Mouse (Mus musculus) E14TG2a.4 (cell line): Measurements from ENCODE around the gene Crk.
"Not testable (repeated sequence)": the region's sequence is repeated elsewhere in the genome, so short reads cannot be mapped to it uniquely, and the experiment has no call there.

ENCODE experiments used
- H3K27me3 ChIP-seq: 2 replicates; pipeline ENCODE4 v1.6.1; 2014; ENCODE audit warnings: low read length, control low read depth; ENCODE audit not compliant: insufficient read depth
- H3K36me3 ChIP-seq: 2 replicates; pipeline ENCODE4 v1.6.1; 2014; ENCODE audit warnings: low read length, control low read depth; ENCODE audit not compliant: insufficient read depth
- H3K4me1 ChIP-seq: replicated peaks from 2 replicates; pipeline ENCODE4 v1.6.1; 2014; ENCODE audit warnings: low read depth, low read length, control low read depth
- H3K4me3 ChIP-seq: replicated peaks from 2 replicates; pipeline ENCODE4 v1.5.1; 2014; ENCODE audit warnings: mild to moderate bottlenecking, low read length
- H3K9me3 ChIP-seq: 2 replicates; pipeline ENCODE4 v1.6.1; 2014; ENCODE audit warnings: low read length, control low read depth
- CTCF ChIP-seq: conservative IDR thresholded peaks from 2 replicates; pipeline ENCODE4 v1.5.1; 2014; ENCODE audit warnings: low read length
- NANOG ChIP-seq: IDR thresholded peaks from 2 replicates; pipeline ENCODE4 v1.6.1; 2014; ENCODE audit warnings: borderline replicate concordance, low read length, mixed read lengths
- POU5F1 ChIP-seq: IDR thresholded peaks from 2 replicates; pipeline ENCODE4 v1.6.1; 2014; ENCODE audit warnings: low read length, borderline replicate concordance

The Crk gene

GRCm38 (mm10) chr11:75688132-75688531, 9.1 kb downstream of the Crk start:
- TF ChIP-seq POU5F1 (no peak), NANOG (no peak), CTCF (no peak)
- Histone ChIP-seq H3K9me3 (no peaks in the 10 kb centered on the region), H3K4me1 (peaks cover 80% of the 10 kb centered on the region), H3K4me3 (no peak overlapping the region), H3K27me3 (no peaks in the 10 kb centered on the region), H3K36me3 (peaks cover 77% of the 10 kb centered on the region)

- Histone ChIP-seq H3K4me3 (no peak overlapping the region), H3K4me1 (peaks cover 80% of the 10 kb centered on the region), H3K9me3 (no peaks in the 10 kb centered on the region), H3K36me3 (peaks cover 77% of the 10 kb centered on the region), H3K27me3 (no peaks in the 10 kb centered on the region)
- TF ChIP-seq NANOG (no peak), POU5F1 (no peak), CTCF (no peak)
Observed at GRCm38 (mm10) chr11:75689977-75690376, 10.9 kb downstream of the Crk start.

- no peaks in the 10 kb centered on the region for H3K9me3 ChIP-seq
- no peak overlapping the region for H3K4me3 ChIP-seq
- peaks cover 80% of the 10 kb centered on the region for H3K4me1 ChIP-seq
- no peak for TF ChIP-seq NANOG
- TF ChIP-seq CTCF: no peak
- TF ChIP-seq POU5F1: no peak
- H3K27me3 ChIP-seq: no peaks in the 10 kb centered on the region
- H3K36me3 ChIP-seq: peaks cover 78% of the 10 kb centered on the region
Observed at GRCm38 (mm10) chr11:75691047-75691446, 12.0 kb downstream of the Crk start.

- TF ChIP-seq CTCF (no peak), NANOG (no peak), POU5F1 (no peak)
- Histone ChIP-seq H3K9me3 (no peaks in the 10 kb centered on the region), H3K27me3 (no peaks in the 10 kb centered on the region), H3K4me1 (peaks cover 72% of the 10 kb centered on the region), H3K4me3 (no peak overlapping the region), H3K36me3 (peaks cover 95% of the 10 kb centered on the region)
Observed at GRCm38 (mm10) chr11:75693570-75693969, 14.5 kb downstream of the Crk start.

- not testable (repeated sequence) for H3K9me3 ChIP-seq, H3K27me3 ChIP-seq, H3K4me3 ChIP-seq
- H3K4me1 ChIP-seq: peaks cover 49% of the 10 kb centered on the region
- H3K36me3 ChIP-seq: peaks cover 97% of the 10 kb centered on the region
Observed at GRCm38 (mm10) chr11:75697464-75697863, 18.4 kb downstream of the Crk start.

- Histone ChIP-seq H3K4me1 (peaks cover 27% of the 10 kb centered on the region), H3K4me3 (no peak overlapping the region), H3K9me3 (no peaks in the 10 kb centered on the region), H3K27me3 (no peaks in the 10 kb centered on the region), H3K36me3 (peaks cover 97% of the 10 kb centered on the region)
- TF ChIP-seq CTCF: 0 out of 2 replicates have a peak, but pooled peaks have one; percentile 7
- no peak for TF ChIP-seq NANOG
Observed at GRCm38 (mm10) chr11:75700557-75700956, 21.5 kb downstream of the Crk start.

GRCm38 (mm10) chr11:75702761-75703160, 23.7 kb downstream of the Crk start:
- H3K36me3 ChIP-seq: peaks cover 83% of the 10 kb centered on the region
- TF ChIP-seq POU5F1 (no peak), NANOG (no peak), CTCF (no peak)

GRCm38 (mm10) chr11:75703748-75704147, 24.7 kb downstream of the Crk start:
- Histone ChIP-seq H3K4me1 (peaks cover 15% of the 10 kb centered on the region), H3K27me3 (no peaks in the 10 kb centered on the region), H3K9me3 (no peaks in the 10 kb centered on the region), H3K4me3 (no peak overlapping the region), H3K36me3 (peaks cover 73% of the 10 kb centered on the region)
- TF ChIP-seq CTCF: no peak
- TF ChIP-seq NANOG: no peak
- no peak for TF ChIP-seq POU5F1

More at GRCm38 (mm10) chr11:75702761-75703160, 23.7 kb downstream of the Crk start:
- peaks cover 16% of the 10 kb centered on the region for H3K4me1 ChIP-seq
- H3K4me3 ChIP-seq: no peak overlapping the region
- H3K27me3 ChIP-seq: no peaks in the 10 kb centered on the region
- no peaks in the 10 kb centered on the region for H3K9me3 ChIP-seq

- no peak for TF ChIP-seq POU5F1
- TF ChIP-seq NANOG: no peak
- TF ChIP-seq CTCF: peak; percentile 92
- Histone ChIP-seq H3K9me3 (no peaks in the 10 kb centered on the region), H3K4me1 (peaks cover 11% of the 10 kb centered on the region), H3K36me3 (no peaks in the 10 kb centered on the region), H3K4me3 (no peak overlapping the region), H3K27me3 (no peaks in the 10 kb centered on the region)
Observed at GRCm38 (mm10) chr11:75713949-75714348, 34.9 kb downstream of the Crk start.

GRCm38 (mm10) chr11:75715556-75715955, 36.5 kb downstream of the Crk start:
- Histone ChIP-seq H3K27me3 (no peaks in the 10 kb centered on the region), H3K9me3 (no peaks in the 10 kb centered on the region), H3K36me3 (no peaks in the 10 kb centered on the region), H3K4me1 (peaks cover 17% of the 10 kb centered on the region), H3K4me3 (peak overlapping the region; percentile 63)
- no peak for TF ChIP-seq POU5F1
- TF ChIP-seq CTCF: no peak
- TF ChIP-seq NANOG: no peak
